Mouse (Mus musculus): ENCODE data around the gene Slc4a4.

Gene Slc4a4

DNA sequence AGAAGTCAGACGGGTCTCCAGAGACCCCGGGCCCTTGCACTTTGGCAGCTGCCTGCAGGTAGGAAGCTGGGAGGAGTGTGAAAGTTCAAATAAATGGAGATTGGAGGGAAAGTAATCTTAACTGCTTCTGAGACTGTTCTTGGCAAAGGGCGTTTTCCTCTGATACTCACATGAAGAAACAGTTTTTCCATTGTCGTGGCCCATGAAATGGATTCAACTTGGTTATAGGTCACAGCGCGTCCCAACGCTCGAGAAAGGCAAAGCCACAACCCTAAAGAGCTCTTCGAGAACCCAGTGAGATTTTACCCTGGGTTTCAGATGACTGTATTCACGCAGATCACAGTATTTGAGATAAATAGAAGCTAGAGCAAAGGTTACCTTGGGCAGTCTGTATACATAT is 31.0 kb downstream of the Slc4a4 start:
- no peak for DNase-seq

DNA sequence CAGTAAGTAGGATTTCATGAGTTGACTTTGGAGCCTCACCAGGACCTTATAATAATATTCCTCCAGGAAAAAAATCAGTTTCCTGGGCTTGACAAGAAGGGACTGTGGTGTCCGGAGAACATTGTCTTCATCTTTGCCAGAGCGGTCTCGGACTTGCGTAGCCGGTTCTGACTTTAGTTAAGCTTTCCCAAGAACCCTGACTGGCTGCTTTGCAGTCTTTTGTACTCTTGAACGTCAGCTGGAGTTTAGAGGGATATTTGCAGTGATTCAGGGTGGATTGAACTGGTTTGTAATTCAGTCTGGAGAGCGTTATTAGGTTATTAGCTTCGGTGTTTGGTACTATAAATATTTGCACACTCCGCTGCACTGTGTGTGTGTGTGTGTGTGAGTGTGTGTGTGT is 31.9 kb downstream of the Slc4a4 start:
- no peak for DNase-seq

DNA sequence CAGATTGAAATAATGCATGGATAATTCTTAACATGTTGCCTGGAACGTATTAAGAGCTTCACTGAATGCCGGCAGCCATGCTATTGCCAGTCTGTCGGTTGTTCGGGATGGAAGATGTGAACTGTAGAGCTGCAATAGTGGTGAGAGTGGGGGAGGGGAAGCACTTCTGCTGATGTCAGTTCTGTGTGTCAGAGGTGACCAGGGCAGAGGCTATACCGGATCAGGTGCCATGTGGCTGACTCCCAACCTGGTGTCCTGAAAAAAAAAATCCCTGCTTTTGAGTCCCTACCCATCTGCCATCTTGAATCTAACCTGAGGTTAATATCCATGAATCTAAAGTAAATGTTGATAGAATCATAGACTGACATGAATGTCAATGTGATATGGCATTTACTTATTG is 39.0 kb downstream of the Slc4a4 start:
- DNase-seq = no peak

DNA sequence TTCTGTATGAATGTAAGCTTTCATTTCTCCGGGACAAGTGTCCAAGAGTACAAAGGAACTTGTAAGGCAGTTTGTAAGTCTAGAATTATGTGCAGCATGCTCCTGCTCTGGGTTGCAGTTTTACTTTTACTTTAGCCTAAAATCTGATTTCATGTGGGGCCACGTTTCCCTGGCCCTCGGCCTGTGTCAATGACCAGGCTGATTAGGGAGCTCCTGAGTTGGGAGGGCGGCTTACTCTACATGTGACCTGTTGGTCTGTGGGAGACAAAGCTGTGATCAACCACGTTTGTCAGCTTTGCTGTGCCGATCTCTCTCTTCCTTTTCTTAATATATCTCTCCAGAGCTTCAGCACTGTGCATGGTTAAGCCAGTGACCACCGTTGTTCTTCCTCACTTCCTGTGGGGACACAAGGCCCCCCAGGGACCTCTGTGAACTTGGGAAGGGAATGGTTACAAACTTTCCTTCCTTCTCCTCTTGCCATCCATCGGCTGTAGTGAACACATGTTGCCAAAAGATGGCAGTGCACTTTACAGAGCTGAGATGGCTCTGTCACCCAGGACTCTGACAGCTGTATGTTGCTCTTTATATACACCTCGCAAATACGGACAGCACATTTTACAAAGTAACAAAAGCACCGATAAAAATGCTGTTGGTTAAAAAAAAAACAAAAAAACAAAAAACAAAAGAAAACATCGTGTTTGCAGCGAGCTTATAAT is 41.7 kb downstream of the Slc4a4 start:
- DNase-seq = peak; percentile 12

DNA sequence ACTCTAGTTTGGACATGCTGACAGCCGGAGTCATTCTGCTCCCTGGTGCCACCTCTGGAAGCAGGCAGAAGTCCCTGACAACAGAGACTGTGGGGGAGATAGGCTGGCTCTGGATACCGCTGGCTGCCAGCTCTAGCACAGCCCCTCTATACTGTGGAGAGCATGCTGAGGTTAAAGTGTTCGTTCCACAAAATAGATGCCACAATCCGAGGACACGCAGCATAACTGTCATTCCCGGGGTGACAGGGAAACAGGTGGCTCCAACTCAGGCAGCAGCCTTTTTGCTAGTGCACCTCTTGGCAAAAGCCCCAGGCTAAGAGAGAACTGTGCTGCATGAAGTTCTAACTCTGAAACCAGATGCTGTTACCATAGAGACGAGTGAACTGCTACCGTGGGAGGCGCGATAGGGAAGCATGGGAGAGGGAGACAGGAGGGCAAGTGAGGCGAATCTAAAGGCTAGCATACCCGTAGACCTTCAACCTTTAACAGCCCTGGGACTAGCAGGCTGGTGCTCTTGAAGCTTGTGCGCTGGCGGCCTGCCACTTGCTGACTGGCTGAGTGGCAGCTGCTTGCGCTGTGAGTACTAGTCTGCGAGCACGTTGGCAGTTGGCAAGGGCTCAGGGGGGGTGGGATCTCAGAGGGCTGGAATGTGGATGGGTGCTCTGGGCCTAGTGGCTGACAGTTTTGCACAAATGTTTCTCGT is 42.9 kb downstream of the Slc4a4 start:
- DNase-seq = no peak

DNA sequence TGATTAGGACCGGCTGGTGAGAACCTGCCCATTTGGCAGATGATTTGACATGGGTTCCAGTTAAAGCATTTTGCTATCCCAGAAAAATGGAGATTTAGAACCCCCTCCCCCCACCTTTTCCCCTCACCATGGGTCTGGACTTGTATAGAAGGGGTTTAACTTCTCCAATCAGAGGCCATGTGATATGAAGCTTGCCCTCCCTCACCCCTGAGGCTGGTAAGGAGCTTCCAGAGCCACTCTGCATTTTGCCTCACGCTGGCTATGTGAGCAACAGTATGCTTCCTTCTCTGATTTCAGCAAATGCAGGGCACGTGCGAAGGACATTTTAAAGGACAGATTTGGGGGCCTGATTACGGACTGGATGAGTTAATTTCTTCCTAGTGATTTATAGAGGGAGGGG is 43.5 kb downstream of the Slc4a4 start:
- DNase-seq = no peak

DNA sequence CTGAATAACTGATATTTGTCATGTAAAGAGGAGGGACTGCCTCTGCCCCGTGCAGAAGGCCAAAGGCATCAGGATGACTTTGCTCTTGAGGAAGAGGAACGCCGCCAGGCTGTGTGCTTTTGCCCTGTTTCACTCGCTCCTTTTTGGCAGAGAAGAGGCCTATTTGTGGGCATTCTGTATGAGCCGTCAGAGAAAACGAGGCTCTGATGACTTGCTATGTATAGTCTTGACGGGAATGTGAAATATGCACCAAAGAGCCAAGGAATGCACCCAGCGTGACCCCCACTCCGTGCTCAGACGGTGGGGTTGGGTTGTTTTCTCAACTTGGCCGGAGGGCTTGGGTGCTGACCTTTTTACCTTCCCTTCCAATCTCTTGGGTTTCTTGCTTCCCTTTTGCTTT is 44.0 kb downstream of the Slc4a4 start:
- no peak for DNase-seq

DNA sequence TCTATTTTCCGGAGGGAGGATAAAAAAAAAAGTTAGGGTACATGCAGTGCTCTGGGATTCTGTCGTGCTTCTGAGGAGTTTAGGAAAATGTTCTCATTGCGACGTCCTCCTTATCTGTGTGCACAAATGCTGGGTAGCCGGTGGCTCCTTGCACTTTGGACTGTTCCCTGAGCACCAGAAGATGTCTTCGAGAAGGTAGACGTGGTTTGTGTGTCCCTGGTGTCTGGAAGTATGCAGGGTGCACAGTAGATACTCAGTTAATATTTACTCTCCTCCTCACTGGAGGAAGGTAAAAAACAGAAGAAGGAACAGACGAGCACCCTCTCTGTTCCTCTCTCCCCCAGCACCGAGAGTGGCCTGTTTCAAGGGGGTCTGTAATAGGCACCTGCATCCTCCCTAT is 44.6 kb downstream of the Slc4a4 start:
- no peak for DNase-seq

DNA sequence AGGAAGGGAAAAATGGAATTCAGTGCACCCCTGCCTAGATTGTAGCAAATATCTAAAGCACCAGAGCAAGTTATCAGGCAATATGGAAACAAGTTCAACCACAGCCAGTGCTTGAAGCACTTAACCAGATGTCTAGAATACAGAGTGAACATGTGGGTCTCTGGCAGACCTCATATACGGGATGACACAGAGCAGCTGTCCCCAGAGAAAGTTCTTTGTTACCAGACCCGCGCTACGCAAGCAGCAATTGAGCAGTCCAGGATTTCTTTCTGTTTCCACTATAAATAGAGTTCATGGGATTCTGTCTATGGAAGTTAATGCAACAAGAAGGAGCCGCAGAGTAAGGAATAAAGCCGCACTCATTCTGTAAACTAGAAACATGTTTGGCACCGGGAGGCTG is 46.8 kb downstream of the Slc4a4 start:
- no peak for DNase-seq

DNA sequence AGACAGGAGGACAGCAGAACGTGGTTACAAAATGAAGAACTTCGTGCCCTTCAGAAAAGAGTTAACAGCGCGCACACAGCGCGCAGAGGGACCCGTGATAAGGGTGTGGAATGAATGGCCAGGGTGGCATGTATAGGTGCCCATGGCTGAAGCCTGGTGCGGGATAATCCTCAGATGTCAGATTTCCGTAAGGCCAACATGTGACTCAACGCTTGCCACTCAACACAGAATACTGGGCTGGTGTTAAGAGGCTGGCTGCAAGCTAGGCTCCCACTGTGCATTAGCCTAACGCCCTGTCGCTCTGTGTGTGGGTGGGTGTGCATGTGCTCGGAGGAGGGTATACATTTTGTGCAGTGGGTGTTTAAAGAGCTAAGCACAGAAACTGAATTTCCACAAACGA is 47.3 kb downstream of the Slc4a4 start:
- no peak for DNase-seq

DNA sequence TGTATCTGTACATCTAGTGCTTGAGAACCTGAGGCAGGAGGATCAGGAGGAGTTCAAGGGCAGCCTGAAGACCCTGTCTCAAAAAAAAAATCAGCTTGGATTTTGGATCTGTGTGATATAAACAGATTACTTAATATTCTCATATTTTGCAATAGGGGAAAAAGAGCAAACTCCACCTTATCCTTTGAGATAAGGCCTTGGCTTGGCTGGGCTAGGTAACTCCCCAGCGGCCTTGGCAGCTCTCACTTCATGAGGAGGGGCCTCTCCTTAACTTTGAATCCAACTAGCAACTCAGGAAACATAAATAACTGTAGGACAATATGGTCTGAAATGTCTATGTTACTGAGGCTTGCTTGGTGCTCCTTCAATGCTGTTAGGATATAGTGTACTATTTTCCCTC is 51.6 kb downstream of the Slc4a4 start:
- DNase-seq = no peak

DNA sequence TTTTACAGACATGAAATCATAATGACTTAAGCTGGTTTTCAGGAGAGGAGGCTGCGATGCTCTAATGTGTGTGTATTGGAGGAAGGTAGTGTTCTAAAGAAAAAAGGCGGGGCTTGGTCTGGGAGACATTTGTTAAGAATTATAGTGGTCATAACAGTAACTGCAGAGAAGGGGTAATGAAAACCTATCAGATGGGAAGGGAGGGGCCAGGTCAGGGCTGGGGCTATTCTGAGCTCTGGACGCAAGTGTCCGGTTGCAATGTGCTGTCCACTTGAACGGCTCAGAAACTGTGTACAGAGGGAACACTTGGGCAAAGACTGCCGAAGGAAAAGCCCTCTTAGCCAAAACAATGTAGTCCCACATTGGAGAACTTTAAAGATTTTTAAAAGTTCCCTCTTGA is 52.5 kb downstream of the Slc4a4 start:
- no peak for DNase-seq

DNA sequence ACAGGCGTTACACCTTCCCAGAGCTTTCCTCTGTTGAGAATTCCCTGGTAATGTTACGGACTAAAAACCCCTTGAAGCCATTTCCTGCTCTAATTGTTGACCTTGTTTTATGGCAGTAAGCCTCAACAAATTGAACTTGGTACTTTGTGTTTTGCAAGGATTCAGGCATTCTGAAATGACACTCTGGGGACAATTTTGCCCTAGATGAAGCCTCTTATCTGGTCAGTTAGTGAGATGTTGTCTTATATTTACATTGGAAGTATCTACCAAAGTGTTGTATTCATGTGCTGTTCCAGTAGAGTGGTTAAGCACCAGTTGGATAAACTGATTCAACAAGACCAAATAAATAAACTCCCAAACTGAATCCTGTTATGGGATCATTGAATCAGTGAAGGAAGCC is 53.2 kb downstream of the Slc4a4 start:
- DNase-seq = no peak

DNA sequence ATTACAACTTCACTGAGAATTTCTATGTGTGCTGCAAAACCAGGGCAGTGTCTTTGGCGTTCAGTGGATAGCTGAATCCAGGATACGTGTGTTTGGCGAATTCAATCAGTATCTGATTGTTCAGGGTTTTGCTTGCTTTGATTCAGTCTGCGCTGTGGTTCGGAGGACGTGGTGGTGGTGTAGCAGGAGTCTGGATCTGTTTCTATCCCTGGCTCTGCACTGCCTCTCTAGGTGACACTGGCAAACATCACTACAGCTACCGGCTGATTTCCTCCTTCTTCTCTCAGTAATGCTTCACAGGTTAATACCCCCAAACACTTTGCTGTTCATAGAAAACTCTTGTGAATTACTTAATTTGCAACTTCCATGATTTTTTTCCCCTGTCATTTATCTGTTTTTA is 55.3 kb downstream of the Slc4a4 start:
- no peak for DNase-seq

DNA sequence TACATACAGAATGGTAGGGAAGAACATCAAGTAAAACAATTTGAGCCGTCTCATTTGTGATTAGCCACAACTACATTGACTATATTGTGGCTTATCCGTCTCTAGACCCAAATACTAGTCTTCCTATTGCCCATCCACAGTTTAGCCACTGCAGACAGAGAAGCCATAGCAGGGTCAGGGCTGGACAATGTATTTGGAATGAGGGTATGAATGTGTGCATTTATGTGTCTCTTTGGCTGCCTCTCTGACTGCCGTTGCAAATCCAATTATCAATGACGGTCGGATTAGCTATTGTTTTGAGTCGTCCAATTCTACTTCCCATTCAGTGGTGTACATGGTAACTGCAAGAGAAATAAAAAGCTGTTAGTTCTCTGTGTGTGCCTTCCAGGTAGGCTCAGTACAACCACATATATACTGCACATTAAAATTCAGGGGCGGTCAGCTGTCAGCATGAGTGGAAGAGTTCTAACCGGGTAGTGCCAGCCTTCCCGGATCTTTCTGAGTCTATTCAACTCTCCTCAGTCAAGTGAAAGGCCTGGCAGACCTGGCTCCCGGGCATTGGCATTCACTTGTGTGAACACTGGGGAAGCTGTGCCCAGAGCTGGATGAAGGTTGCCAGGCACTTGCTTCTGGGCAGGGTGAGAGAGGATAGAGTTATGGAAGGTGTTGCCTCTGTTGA is 59.2 kb downstream of the Slc4a4 start:
- no peak for DNase-seq

DNA sequence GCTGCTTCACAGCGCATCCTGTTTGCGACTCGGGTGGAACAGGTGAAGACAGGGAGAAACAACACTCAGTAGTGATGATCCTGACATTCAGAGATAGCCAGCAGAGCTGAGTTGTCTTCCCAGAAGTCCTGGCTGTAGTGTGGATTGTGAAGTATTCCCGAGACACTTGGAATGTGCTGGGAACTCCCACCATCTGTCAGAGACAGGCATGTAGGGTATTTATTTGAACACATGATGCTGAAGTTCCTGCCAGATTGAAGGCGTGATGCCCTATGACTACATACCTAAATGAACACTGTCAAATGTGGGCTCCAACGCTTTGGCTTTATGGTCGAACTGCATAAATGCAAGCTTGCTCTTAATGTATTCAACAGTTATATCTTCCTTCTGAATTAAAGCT is 63.7 kb downstream of the Slc4a4 start:
- DNase-seq = no peak

DNA sequence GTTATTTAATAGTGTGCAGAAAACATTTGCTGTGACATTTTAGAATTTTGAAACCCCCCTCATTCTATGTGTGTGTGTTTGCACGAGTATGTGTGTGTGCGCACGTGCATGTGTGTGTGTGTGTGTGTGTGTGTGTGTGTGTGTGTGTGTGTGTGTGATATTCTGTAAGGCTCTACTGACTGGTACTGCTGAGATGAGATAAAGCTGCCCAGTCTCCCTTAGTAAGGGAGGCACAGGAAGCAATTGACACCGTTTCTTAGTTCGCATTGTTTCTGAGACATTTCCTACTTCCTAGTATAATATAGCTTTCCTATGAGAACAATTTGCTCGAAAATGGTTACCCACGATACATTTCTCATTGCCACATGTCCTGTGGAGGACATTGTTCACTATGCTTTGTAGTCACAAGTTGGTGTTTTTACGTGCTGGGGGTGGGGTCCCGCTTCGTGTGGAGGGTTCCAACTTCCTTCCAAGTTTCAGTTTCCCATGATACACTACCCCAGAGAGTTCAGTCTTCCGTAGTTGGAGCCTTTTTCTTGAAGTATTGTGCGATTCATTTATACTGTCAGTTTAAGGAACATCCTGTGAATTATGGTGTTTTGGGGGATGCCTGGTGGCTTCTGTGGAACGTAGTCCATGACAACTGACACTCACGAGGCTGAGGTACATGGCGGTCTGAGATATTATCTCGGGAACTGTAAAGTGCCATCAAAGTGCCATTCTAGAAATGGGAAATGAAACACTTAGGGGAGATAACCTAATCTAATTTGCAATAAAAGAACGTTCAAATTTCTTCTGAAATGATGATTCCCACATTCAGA is 66.3 kb downstream of the Slc4a4 start:
- peak; percentile 19 for DNase-seq

DNA sequence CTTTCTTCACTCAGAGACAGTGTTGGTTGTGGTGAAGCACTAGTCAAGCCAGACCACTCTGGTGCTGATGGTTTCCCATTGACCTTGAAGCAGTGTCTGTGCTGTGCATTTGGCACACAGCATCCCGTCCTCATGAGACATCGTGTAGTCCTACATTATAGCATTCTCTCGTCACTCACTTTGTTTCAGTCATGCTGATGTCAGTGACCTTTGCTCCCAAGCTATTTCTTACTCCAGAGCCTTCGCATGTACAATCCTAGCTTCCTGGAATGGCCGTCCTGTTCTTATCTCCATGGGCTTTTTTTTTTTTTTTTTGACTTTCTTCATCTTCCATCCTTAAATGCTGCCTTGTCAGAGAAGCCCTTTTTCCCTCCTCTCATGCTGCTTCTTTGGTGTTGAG is 71.1 kb downstream of the Slc4a4 start:
- DNase-seq = no peak

DNA sequence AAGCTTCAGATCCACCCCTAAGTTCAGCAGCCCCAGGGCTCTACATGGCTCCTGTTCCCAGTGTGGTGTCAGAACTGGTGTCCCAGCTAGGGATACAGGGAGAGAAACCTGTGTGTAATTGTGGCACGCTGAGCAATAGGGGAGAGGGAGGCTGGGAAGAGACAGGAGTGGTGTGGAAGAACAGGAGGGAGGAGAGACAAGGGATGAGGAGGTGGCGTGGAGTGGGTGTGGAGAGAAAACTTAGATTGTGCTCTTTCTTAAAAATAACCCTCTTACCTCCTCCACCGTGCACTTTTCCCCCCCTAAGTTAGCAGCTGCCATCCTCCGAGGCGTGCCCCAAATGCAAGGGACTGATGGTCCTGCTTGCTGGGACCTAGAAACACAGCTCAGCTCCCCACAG is 72.3 kb downstream of the Slc4a4 start:
- no peak for DNase-seq

DNA sequence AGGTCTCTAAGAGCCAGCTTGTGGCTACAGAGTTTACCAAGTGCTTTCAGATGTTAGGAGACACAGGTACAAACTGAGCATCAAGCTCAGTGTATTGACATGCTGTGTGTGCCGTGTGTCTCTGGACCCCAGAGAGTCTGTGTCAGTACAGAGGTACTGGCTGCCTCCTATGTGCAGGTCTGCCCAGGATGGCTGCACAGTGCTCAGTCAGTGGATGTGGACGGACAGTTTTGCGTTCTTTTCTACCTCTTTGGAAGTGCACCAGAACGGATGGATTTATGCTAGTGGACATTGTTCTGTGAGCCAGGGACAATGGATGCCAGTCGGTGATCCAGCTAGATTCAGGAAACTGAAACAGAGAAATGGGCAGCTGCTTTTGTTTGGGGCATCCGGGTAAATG is 72.8 kb downstream of the Slc4a4 start:
- no peak for DNase-seq

DNA sequence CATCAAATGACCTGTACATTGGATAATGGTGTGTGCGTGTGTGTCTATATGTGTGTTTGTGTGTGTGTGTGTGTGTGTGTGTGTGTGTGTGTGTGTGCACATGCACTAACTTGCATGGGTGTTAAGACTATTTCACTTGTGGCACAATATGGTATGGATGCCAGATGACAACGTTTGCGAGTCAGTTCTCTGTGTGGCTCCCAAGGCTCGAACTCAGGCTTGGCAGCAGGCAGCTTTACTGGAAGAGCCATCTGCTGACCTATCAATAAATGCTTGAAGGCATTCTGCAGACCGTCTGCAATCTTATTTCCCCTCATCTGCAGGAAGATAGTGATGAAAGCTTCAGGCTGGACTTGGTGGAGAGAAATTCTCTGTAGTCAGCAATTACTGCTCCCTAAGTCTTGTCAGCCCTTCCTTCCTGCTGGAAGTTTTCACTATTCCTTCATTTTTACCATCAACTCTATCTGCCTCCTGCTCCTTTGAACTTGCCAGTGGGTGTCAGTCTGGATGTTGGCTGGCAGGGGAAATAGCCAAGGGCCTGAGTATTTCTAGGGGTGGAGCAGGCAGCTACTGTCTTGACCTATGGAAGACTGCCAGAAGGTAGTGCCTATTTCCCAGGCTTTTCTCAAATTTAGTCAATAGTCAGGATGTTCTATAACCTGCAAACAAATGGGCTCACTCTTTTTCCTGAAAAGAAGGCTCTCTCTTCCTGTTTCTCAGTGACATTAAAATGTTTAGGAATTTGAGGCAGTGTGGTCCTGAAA is 73.9 kb downstream of the Slc4a4 start:
- DNase-seq = no peak

DNA sequence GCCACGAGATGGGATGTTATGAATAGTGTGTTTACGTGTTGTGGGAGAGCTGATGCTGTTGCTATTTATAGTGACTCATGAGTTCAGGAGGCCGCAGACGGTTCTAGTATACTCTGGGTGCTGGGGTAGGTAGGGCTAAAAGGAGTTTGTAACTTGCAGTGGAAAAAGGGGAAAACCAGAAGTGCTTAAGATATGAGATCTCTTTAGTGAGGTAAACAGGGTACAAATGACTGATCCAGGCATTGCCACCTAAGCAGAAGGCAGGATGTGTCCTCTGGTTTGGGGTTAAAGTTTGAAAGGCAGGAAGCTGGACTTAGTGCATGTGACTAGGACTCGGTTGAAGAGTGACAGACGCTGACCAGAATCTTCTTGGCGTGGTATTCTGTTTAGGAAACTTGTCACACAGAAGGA is 74.7 kb downstream of the Slc4a4 start:
- no peak for DNase-seq
